Mouse (Mus musculus): Measurements from ENCODE around the gene Rps3.

DNA sequence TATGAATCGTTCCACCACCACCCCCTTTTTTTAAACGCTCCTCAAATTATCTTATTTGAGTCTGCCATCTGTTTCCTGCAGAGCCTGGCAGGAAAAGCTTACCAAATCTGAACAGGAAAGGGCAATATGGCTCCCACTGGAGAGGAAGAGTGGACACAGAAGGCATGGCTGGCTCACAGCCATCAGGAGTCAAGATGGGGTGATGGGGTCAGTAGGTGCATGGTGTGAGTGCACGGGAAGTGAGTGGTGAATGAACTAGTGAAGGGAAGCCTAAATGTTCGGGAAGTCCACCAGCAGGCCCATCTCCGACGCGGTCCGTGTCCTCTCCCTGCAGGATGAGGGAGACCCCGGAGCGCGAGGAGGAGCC is 15.6 kb downstream of the Rps3 start:
- TF ChIP-seq CTCF (IDR thresholded peaks at IDR 0.05; ENCODE audit: low read depth) (no peak), EP300 (IDR thresholded peaks at IDR 0.05; ENCODE audit: low read depth) (no peak; the same call in 1 of the 2 replicates)

All from liver, embryonic 14.5 days (tissue).